Mouse (Mus musculus) testis, adult 2 months (tissue): ENCODE results near the gene Auts2.

Experiments used
- CTCF ChIP-seq: fragments of 200-500 bp; IDR thresholded peaks from 2 replicates; pipeline ENCODE4 v1.5.1; 2012; ENCODE audit warnings: low read depth, mild to moderate bottlenecking, inconsistent platforms, low read length, moderate library complexity; ENCODE audit not compliant: control insufficient read depth, insufficient read depth, insufficient replicate concordance
- POLR2A ChIP-seq: fragments of 200-500 bp; IDR thresholded peaks from 2 replicates; pipeline ENCODE4 v1.6.1; 2012; ENCODE audit warnings: low read depth, mild to moderate bottlenecking, inconsistent platforms, low read length, moderate library complexity; ENCODE audit not compliant: control insufficient read depth

GRCm38 (mm10) chr5:131946801-131947200, 596.3 kb downstream of the Auts2 start:
- TF ChIP-seq CTCF = no peak
- no peak for TF ChIP-seq POLR2A
